Mouse (Mus musculus) spleen, postnatal 14 days (tissue): ENCODE measurements around the gene Cables2.

ENCODE experiments used
- DNase-seq, 2 experiments: peaks; one replicate each; pipeline ENCODE4 v3.0.0; 2021 to 2022; ENCODE audit warnings: low spot score in 2 of 2

Cables2 gene

GRCm38 (mm10) chr2:180225762-180226378, 47.4 kb downstream of the Cables2 start, which contains the start of gene Lama5:
Gene Lama5, minus strand, starts transcription at chr2:180225859.
- no peak for DNase-seq

GRCm38 (mm10) chr2:180225044-180225761, 48.1 kb downstream of the Cables2 start:
- DNase-seq, result no peak

- no peak for DNase-seq
Measured at GRCm38 (mm10) chr2:180224647-180225043, 48.7 kb downstream of the Cables2 start.

GRCm38 (mm10) chr2:180222250-180222649, 51.0 kb downstream of the Cables2 start:
- DNase-seq, result no peak

- DNase-seq, result no peak
Measured at GRCm38 (mm10) chr2:180221051-180221450, 52.2 kb downstream of the Cables2 start.

- DNase-seq, result no peak
Measured at GRCm38 (mm10) chr2:180220165-180220564, 53.1 kb downstream of the Cables2 start.

- no peak for DNase-seq
Measured at GRCm38 (mm10) chr2:180219145-180219943, 54.0 kb downstream of the Cables2 start.

GRCm38 (mm10) chr2:180218677-180219076, 54.6 kb downstream of the Cables2 start:
- DNase-seq, result no peak

GRCm38 (mm10) chr2:180218241-180218640, 55.1 kb downstream of the Cables2 start:
- no peak for DNase-seq

- DNase-seq, result no peak
Measured at GRCm38 (mm10) chr2:180217587-180217986, 55.7 kb downstream of the Cables2 start.

- DNase-seq, result no peak
Measured at GRCm38 (mm10) chr2:180216921-180217320, 56.4 kb downstream of the Cables2 start.

GRCm38 (mm10) chr2:180215951-180216350, 57.3 kb downstream of the Cables2 start:
- no peak for DNase-seq

GRCm38 (mm10) chr2:180215011-180215461, 58.3 kb downstream of the Cables2 start:
- no peak for DNase-seq

GRCm38 (mm10) chr2:180214352-180214978, 58.8 kb downstream of the Cables2 start:
- no peak for DNase-seq

GRCm38 (mm10) chr2:180212255-180212654, 61.0 kb downstream of the Cables2 start:
- DNase-seq, result no peak

- DNase-seq, result no peak
Measured at GRCm38 (mm10) chr2:180208976-180209375, 64.3 kb downstream of the Cables2 start.
